Mouse (Mus musculus) CD4-positive naive resting alpha-beta T cell, adult 76 days (primary cell): Measurements from ENCODE around the gene Ferd3l. TPM values are rescaled to one million over a fixed set of nuclear protein-coding genes. Genes with fewer than 3 reads are reported as not detected.

Source experiments
- total RNA-seq: library from RNA; stranded (reverse); gene quantifications from one replicate; pipeline ENCODE4 v1.2.4, GENCODE M21; 2023

Gene Ferd3l
- not detected for total RNA-seq

GRCm38 (mm10) chr12:33928331-33929192 lies at the start of gene Ferd3l:
Ferd3l (plus strand) TSS chr12:33928425.

GRCm38 (mm10) chr12:33957400-33958240 lies 29.4 kb downstream of the Ferd3l start, which contains the start of gene Twist1:
Twist1 (plus strand) TSS chr12:33957671.

Other genes starting within 250 kb of the Ferd3l start
- gene Twist1, start 29.2 kb downstream of the Ferd3l start, total RNA-seq = not detected